Mouse (Mus musculus) midbrain, embryonic 10.5 days (tissue): Measurements from ENCODE around the gene Sprr2a3. TPM values are rescaled to one million over a fixed set of nuclear protein-coding genes. Genes with fewer than 3 reads are reported as not detected.
"Not testable (repeated sequence)": the region's sequence is repeated elsewhere in the genome, so short reads cannot be mapped to it uniquely, and the experiment has no call there.

Experiments
- DNase-seq: peaks from one replicate; pipeline ENCODE4 v3.0.0-alpha.2; 2017; ENCODE audit warnings: low spot score
- H3K27ac ChIP-seq: fragments of 300-500 bp; sonication (generic); replicated peaks from 2 replicates; pipeline ENCODE4 v1.5.1; 2016; ENCODE audit warnings: mild to moderate bottlenecking
- H3K27me3 ChIP-seq: fragments of 300-500 bp; sonication (generic); 2 replicates; pipeline ENCODE4 v1.6.1; 2016; ENCODE audit warnings: low read depth, mild to moderate bottlenecking; ENCODE audit not compliant: poor library complexity, severe bottlenecking
- H3K36me3 ChIP-seq: fragments of 300-500 bp; sonication (generic); 2 replicates; pipeline ENCODE4 v1.6.1; 2016; ENCODE audit warnings: mild to moderate bottlenecking, moderate library complexity
- H3K4me1 ChIP-seq: fragments of 300-500 bp; sonication (generic); 2 replicates; pipeline ENCODE4 v1.6.1; 2016
- H3K4me3 ChIP-seq: fragments of 300-500 bp; sonication (generic); 2 replicates; pipeline ENCODE4 v1.5.1; 2016; ENCODE audit warnings: mild to moderate bottlenecking, moderate library complexity
- H3K9me3 ChIP-seq: fragments of 300-500 bp; sonication (generic); replicated peaks from 2 replicates; pipeline ENCODE4 v1.6.1; 2016; ENCODE audit warnings: mild to moderate bottlenecking
- WGBS: fragments of 180-500 bp; shearing (Covaris S2); methylation state at CpG from one replicate; pipeline ENCODE4 v1.1.7; 2016; 5-methylcytosine and 5-hydroxymethylcytosine counted together
- polyA plus RNA-seq: library from polyadenylated mRNA; unstranded; fragments of >200 nt; fragmentation: Nextera tagmentation; extraction: Ambion mirVana; gene quantifications from 2 replicates; pipeline ENCODE4 v1.2.1, GENCODE M21; 2016

Sprr2a3 gene
- polyA plus RNA-seq, 1 experiment from 2014 or later = not detected

- not testable (repeated sequence) for H3K4me1 ChIP-seq, H3K27ac ChIP-seq, H3K36me3 ChIP-seq, H3K4me3 ChIP-seq, DNase-seq, H3K27me3 ChIP-seq, H3K9me3 ChIP-seq
These were observed 5.6 kb upstream of the Sprr2a3 start for GRCm38 (mm10) chr3:92279663-92280062.

GRCm38 (mm10) chr3:92280963-92281606 is 4.1 kb upstream of the Sprr2a3 start:
- not testable (repeated sequence) for H3K27me3 ChIP-seq, H3K9me3 ChIP-seq, H3K27ac ChIP-seq, H3K4me3 ChIP-seq, H3K36me3 ChIP-seq, H3K4me1 ChIP-seq, DNase-seq
- 91% methylated on average over 5 of the region's 12 CpGs for WGBS

DNA sequence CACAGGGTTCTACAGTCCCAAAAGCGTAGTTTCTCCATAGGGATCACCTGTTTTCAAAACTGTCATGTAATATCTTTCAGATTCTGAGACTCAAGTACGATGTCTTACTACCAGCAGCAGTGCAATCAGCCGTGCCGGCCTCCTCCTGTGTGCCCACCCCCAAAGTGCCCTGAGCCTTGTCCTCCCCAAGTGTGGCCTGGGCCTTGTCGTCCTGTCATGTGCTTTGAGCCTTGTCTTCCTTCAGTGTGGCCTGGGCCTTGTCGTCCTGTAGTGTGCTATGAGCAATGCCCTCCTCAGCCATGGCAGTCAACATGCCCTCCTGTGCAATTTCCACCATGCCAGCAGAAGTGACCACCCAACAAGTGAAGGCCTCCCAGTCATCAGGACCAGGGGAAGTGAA is 3.3 kb downstream of the Sprr2a3 start:
- not testable (repeated sequence) for H3K36me3 ChIP-seq, H3K4me3 ChIP-seq, H3K9me3 ChIP-seq, DNase-seq, H3K27ac ChIP-seq, H3K4me1 ChIP-seq, H3K27me3 ChIP-seq
- WGBS = 87% methylated on average over 6 of the region's 6 CpGs

GRCm38 (mm10) chr3:92307406-92307805 is 22.2 kb downstream of the Sprr2a3 start:
- H3K27me3 ChIP-seq = no peaks in the 10 kb centered on the region
- no peak overlapping the region for H3K4me3 ChIP-seq
- no peaks in the 10 kb centered on the region for H3K36me3 ChIP-seq
- H3K4me1 ChIP-seq = no peaks in the 10 kb centered on the region
- H3K9me3 ChIP-seq = no peaks in the 10 kb centered on the region
- no peak overlapping the region for H3K27ac ChIP-seq
- no peak for DNase-seq
- 98% methylated on average over 1 of the region's 1 CpGs for WGBS

- Histone ChIP-seq H3K36me3 (no peaks in the 10 kb centered on the region), H3K9me3 (no peaks in the 10 kb centered on the region), H3K27me3 (no peaks in the 10 kb centered on the region), H3K4me1 (no peaks in the 10 kb centered on the region), H3K4me3 (no peak within 1 kb of the TSS), H3K27ac (no peak within 1 kb of the TSS)
- WGBS = 76% methylated on average over 2 of the region's 2 CpGs
- DNase-seq = no peak
These were observed 31.1 kb downstream of the Sprr2a3 start, which contains the start of gene Sprr2b for GRCm38 (mm10) chr3:92316320-92316719. Sprr2b (plus strand) TSS chr3:92316620.

- Histone ChIP-seq H3K4me1 (no peaks in the 10 kb centered on the region), H3K4me3 (no peak overlapping the region), H3K27me3 (no peaks in the 10 kb centered on the region), H3K27ac (no peak overlapping the region), H3K9me3 (no peaks in the 10 kb centered on the region), H3K36me3 (no peaks in the 10 kb centered on the region)
- 66% methylated on average over 2 of the region's 2 CpGs for WGBS
- DNase-seq = no peak
These were observed 32.2 kb downstream of the Sprr2a3 start for GRCm38 (mm10) chr3:92317384-92317783.

- DNase-seq = no peak
- no peak overlapping the region for H3K27ac ChIP-seq
- no peaks in the 10 kb centered on the region for H3K27me3 ChIP-seq
- H3K4me1 ChIP-seq = no peaks in the 10 kb centered on the region
- H3K4me3 ChIP-seq = no peak overlapping the region
- H3K9me3 ChIP-seq = no peaks in the 10 kb centered on the region
- WGBS = 78% methylated on average over 1 of the region's 1 CpGs
- no peaks in the 10 kb centered on the region for H3K36me3 ChIP-seq
These were observed 51.1 kb downstream of the Sprr2a3 start for GRCm38 (mm10) chr3:92336278-92336677.

DNA sequence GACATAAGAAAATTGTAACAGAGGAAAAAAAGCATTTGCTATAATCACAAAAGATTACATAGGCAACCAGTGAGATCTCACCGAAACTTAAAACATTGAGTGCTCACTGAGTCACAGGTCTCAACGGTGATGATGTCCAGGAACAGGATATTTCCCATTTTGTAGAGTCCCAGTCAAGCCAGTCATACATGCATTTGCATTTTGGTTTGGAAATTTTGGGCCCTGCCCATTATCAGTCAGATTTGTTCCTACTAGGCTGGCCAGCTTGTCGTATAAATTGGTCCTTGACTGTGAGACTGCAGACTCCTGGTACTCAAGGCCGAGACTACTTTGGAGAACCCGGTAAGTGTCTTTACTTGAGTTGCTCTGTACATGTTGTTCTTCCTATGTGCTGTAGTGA is 53.6 kb downstream of the Sprr2a3 start, which contains the start of gene Sprr2d:
Sprr2d (plus strand) TSS at position 301 of the 400 bp plus-strand sequence.
- no peak for DNase-seq
- 91% methylated on average over 5 of the region's 5 CpGs for WGBS
- no peaks in the 10 kb centered on the region for H3K27me3 ChIP-seq
- no peak within 1 kb of the TSS for H3K4me3 ChIP-seq
- no peaks in the 10 kb centered on the region for H3K9me3 ChIP-seq
- no peaks in the 10 kb centered on the region for H3K36me3 ChIP-seq
- H3K27ac ChIP-seq = no peak within 1 kb of the TSS
- H3K4me1 ChIP-seq = no peaks in the 10 kb centered on the region

Other genes with a start within 250 kb of the Sprr2a3 start
- 0.46 and 0.77 TPM in 2 replicates for gene Lor, start 202.3 kb upstream of the Sprr2a3 start, polyA plus RNA-seq
- not detected in 2 replicates for gene Prr9, start 161.5 kb upstream of the Sprr2a3 start, polyA plus RNA-seq
- not detected in 2 replicates for gene Lelp1, start 142.7 kb upstream of the Sprr2a3 start, polyA plus RNA-seq
- not detected in 2 replicates for gene Sprr2a1, start 69.6 kb upstream of the Sprr2a3 start, polyA plus RNA-seq
- gene Sprr2a2, start 69.5 kb upstream of the Sprr2a3 start, polyA plus RNA-seq = not detected in 2 replicates
- not detected in 2 replicates for gene Sprr2b, start 31.2 kb downstream of the Sprr2a3 start, polyA plus RNA-seq
- not detected in 2 replicates for gene Sprr2d, start 53.7 kb downstream of the Sprr2a3 start, polyA plus RNA-seq
- not detected in 2 replicates for gene Sprr2e, start 66.7 kb downstream of the Sprr2a3 start, polyA plus RNA-seq
- not detected in 2 replicates for gene Sprr2f, start 79.8 kb downstream of the Sprr2a3 start, polyA plus RNA-seq
- gene Sprr2h, start 100.3 kb downstream of the Sprr2a3 start, polyA plus RNA-seq = not detected in 2 replicates
- not detected in 2 replicates for gene Sprr2i, start 122.6 kb downstream of the Sprr2a3 start, polyA plus RNA-seq
- not detected in 2 replicates for gene Sprr2j-ps, start 132.7 kb downstream of the Sprr2a3 start, polyA plus RNA-seq
- 9.1 and 11.4 TPM in 2 replicates for gene Gm9774, start 144.0 kb downstream of the Sprr2a3 start, polyA plus RNA-seq
- gene Sprr2k, start 147.2 kb downstream of the Sprr2a3 start, polyA plus RNA-seq = not detected in 2 replicates
- gene Sprr1b, start 153.4 kb downstream of the Sprr2a3 start, polyA plus RNA-seq = not detected in 2 replicates
- gene Sprr3, start 173.3 kb downstream of the Sprr2a3 start, polyA plus RNA-seq = not detected in 2 replicates
- gene Sprr1a, start 200.5 kb downstream of the Sprr2a3 start, polyA plus RNA-seq = not detected in 2 replicates
- not detected in 2 replicates for gene Sprr4, start 215.1 kb downstream of the Sprr2a3 start, polyA plus RNA-seq
- not detected in 2 replicates for gene 2310046K23Rik, start 249.1 kb downstream of the Sprr2a3 start, polyA plus RNA-seq